Mouse (Mus musculus) left cerebral cortex, postnatal 10 days (tissue): ENCODE measurements around the gene Pnisr. TPM values are rescaled to one million over a fixed set of nuclear protein-coding genes. Genes with fewer than 3 reads are reported as not detected.

Source experiments
- total RNA-seq, 2 experiments: library from RNA; stranded (reverse); gene quantifications; 2 replicates each; pipeline ENCODE4 v1.2.3; 2021

Pnisr gene
- total RNA-seq, 2 experiments from 2014 or later = 142 to 157 TPM

Other genes with a start within 250 kb of the Pnisr start
- gene Prdm13, start 161.6 kb upstream of the Pnisr start, total RNA-seq = not detected
- 10 to 100 TPM; 40.9 to 43.3 TPM for gene Ccnc, start 119.9 kb upstream of the Pnisr start, total RNA-seq
- gene Usp45, start 80.4 kb upstream of the Pnisr start, total RNA-seq = 10 to 100 TPM; 25.0 to 31.2 TPM
- gene Tstd3, start 80.4 kb upstream of the Pnisr start, total RNA-seq = 10 to 100 TPM; 16.7 to 17.9 TPM
- gene Coq3, start 32.1 kb downstream of the Pnisr start, total RNA-seq = 10 to 100 TPM; 13.6 to 13.9 TPM
- gene Faxc, start 83.7 kb downstream of the Pnisr start, total RNA-seq = 100 to 1,000 TPM in 1 of 2 experiments, 10 to 100 TPM in 1; 98.9 to 104 TPM